Mouse (Mus musculus) intestine, postnatal 0 days (tissue): ENCODE measurements around the gene Eapp. TPM values are rescaled to one million over a fixed set of nuclear protein-coding genes. Genes with fewer than 3 reads are reported as not detected.
A peak's percentile ranks its signal among the peaks of the same experiment; 100 is the strongest.

Experiments
- ATAC-seq: fragments of 200-750 bp; cut with Nextera tagmentation; 2 replicates; pipeline ENCODE4 v1.8.0; 2017; ENCODE audit warnings: mild to moderate bottlenecking, moderate TSS enrichment, moderate library complexity
- H3K27ac ChIP-seq: fragments of 300-500 bp; sonication (generic); 2 replicates; pipeline ENCODE4 v1.5.1; 2014; ENCODE audit warnings: mild to moderate bottlenecking, low read depth, low read length, moderate library complexity
- H3K27me3 ChIP-seq: fragments of 300-500 bp; sonication (generic); replicated peaks from 2 replicates; pipeline ENCODE4 v1.6.1; 2014; ENCODE audit warnings: low read length, mixed read lengths; ENCODE audit not compliant: control insufficient read depth, insufficient read depth
- H3K36me3 ChIP-seq: fragments of 300-500 bp; sonication (generic); 2 replicates; pipeline ENCODE4 v1.6.1; 2014; ENCODE audit warnings: mild to moderate bottlenecking, moderate library complexity; ENCODE audit not compliant: control insufficient read depth, insufficient read depth
- H3K4me1 ChIP-seq: fragments of 300-500 bp; sonication (generic); replicated peaks from 2 replicates; pipeline ENCODE4 v1.6.1; 2014; ENCODE audit warnings: antibody characterized with exemption, low read length, mixed read lengths; ENCODE audit not compliant: control insufficient read depth, insufficient read depth
- H3K4me2 ChIP-seq: fragments of 300-500 bp; sonication (generic); replicated peaks from 2 replicates; pipeline ENCODE4 v1.6.1; 2014; ENCODE audit warnings: low read depth, mild to moderate bottlenecking, moderate library complexity
- H3K4me3 ChIP-seq: fragments of 300-500 bp; sonication (generic); 2 replicates; pipeline ENCODE4 v1.5.1; 2014; ENCODE audit warnings: low read depth, low read length
- H3K9ac ChIP-seq: fragments of 300-500 bp; sonication (generic); 2 replicates; pipeline ENCODE4 v1.6.1; 2014; ENCODE audit warnings: mild to moderate bottlenecking, low read depth, low read length
- H3K9me3 ChIP-seq: fragments of 300-500 bp; sonication (generic); 2 replicates; pipeline ENCODE4 v1.6.1; 2016; ENCODE audit warnings: mixed run types; ENCODE audit not compliant: control insufficient read depth
- CTCF ChIP-seq: sonication (generic); IDR thresholded peaks from 2 replicates; pipeline ENCODE4 v1.5.1; 2016; ENCODE audit warnings: low read depth, mild to moderate bottlenecking, control low read depth, antibody characterized with exemption, moderate library complexity
- WGBS: fragments of 180-500 bp; shearing (Covaris S2); extraction: QIAGEN DNeasy Blood & Tissue Kit; methylation state at CpG from one replicate; pipeline ENCODE4 v1.1.7; 2014; 5-methylcytosine and 5-hydroxymethylcytosine counted together
- polyA plus RNA-seq: library from polyadenylated mRNA; unstranded; fragments of >200 nt; fragmentation: Nextera tagmentation; extraction: Ambion mirVana; gene quantifications from 2 replicates; pipeline ENCODE4 v1.2.1, GENCODE M21; 2015

Gene Eapp
- polyA plus RNA-seq, 1 experiment from 2014 or later = 94.1 TPM

GRCm38 (mm10) chr12:54654141-54654540, 41.6 kb downstream of the Eapp start:
- Histone ChIP-seq H3K4me3 (no peak overlapping the region; the same call in 1 of the 2 replicates), H3K36me3 (0 out of 2 replicates have a peak, but pooled peaks cover 4% of the 10 kb centered on the region), H3K9me3 (no peaks in the 10 kb centered on the region), H3K4me1 (peaks cover 10% of the 10 kb centered on the region; the same call in 1 of the 2 replicates), H3K4me2 (peak overlapping the region; percentile 78), H3K27me3 (no peaks in the 10 kb centered on the region), H3K27ac (peak overlapping the region; percentile 35), H3K9ac (no peak overlapping the region)
- no peak for ATAC-seq
- 33% methylated on average over 4 of the region's 4 CpGs for WGBS
- no peak for TF ChIP-seq CTCF

- Histone ChIP-seq H3K4me3 (no peak overlapping the region), H3K9ac (no peak overlapping the region; the same call in 1 of the 2 replicates), H3K27ac (peak overlapping the region; percentile 68), H3K4me2 (peak overlapping the region; percentile 37), H3K36me3 (peaks cover 16% of the 10 kb centered on the region), H3K27me3 (no peaks in the 10 kb centered on the region), H3K4me1 (peaks cover 10% of the 10 kb centered on the region; the same call in 1 of the 2 replicates), H3K9me3 (no peaks in the 10 kb centered on the region)
- WGBS = 43% methylated on average over 12 of the region's 12 CpGs
- no peak for TF ChIP-seq CTCF
- peak; percentile 57 for ATAC-seq
These were observed 43.4 kb downstream of the Eapp start for GRCm38 (mm10) chr12:54652346-54652745.

- H3K4me2 ChIP-seq = peak overlapping the region; percentile 37
- H3K9ac ChIP-seq = peak overlapping the region; percentile 26; the same call in 1 of the 2 replicates
- no peaks in the 10 kb centered on the region for H3K27me3 ChIP-seq
- H3K9me3 ChIP-seq = no peaks in the 10 kb centered on the region
- peaks cover 10% of the 10 kb centered on the region; the same call in 1 of the 2 replicates for H3K4me1 ChIP-seq
- no peak overlapping the region for H3K4me3 ChIP-seq
- no peak for ATAC-seq
- peak overlapping the region; percentile 68 for H3K27ac ChIP-seq
- peaks cover 19% of the 10 kb centered on the region for H3K36me3 ChIP-seq
- no peak for TF ChIP-seq CTCF
- 49% methylated on average over 8 of the region's 8 CpGs for WGBS
These were observed 43.9 kb downstream of the Eapp start for GRCm38 (mm10) chr12:54651820-54652219.

GRCm38 (mm10) chr12:54651158-54651557, 44.5 kb downstream of the Eapp start:
- H3K9me3 ChIP-seq = no peaks in the 10 kb centered on the region
- H3K27me3 ChIP-seq = no peaks in the 10 kb centered on the region
- H3K27ac ChIP-seq = no peak overlapping the region
- H3K4me1 ChIP-seq = peaks cover 10% of the 10 kb centered on the region; the same call in 1 of the 2 replicates
- WGBS = 33% methylated on average over 1 of the region's 1 CpGs
- no peak overlapping the region for H3K9ac ChIP-seq
- ATAC-seq = no peak
- no peak overlapping the region for H3K4me2 ChIP-seq
- no peak for TF ChIP-seq CTCF
- peaks cover 22% of the 10 kb centered on the region for H3K36me3 ChIP-seq
- no peak overlapping the region for H3K4me3 ChIP-seq

- no peaks in the 10 kb centered on the region for H3K27me3 ChIP-seq
- 80% methylated on average over 2 of the region's 2 CpGs for WGBS
- peaks cover 19% of the 10 kb centered on the region for H3K36me3 ChIP-seq
- H3K4me2 ChIP-seq = no peak overlapping the region
- no peaks in the 10 kb centered on the region for H3K4me1 ChIP-seq
- ATAC-seq = no peak
- no peak overlapping the region for H3K27ac ChIP-seq
- H3K9me3 ChIP-seq = no peaks in the 10 kb centered on the region
- H3K9ac ChIP-seq = no peak overlapping the region
- peak; percentile 59 for TF ChIP-seq CTCF
- no peak overlapping the region for H3K4me3 ChIP-seq
These were observed 50.8 kb downstream of the Eapp start for GRCm38 (mm10) chr12:54644947-54645346.

GRCm38 (mm10) chr12:54643320-54643892, 52.3 kb downstream of the Eapp start:
- no peak for ATAC-seq
- Histone ChIP-seq H3K4me3 (no peak overlapping the region), H3K4me1 (no peaks in the 10 kb centered on the region), H3K27ac (no peak overlapping the region), H3K27me3 (no peaks in the 10 kb centered on the region), H3K36me3 (peaks cover 13% of the 10 kb centered on the region), H3K9ac (no peak overlapping the region), H3K4me2 (no peak overlapping the region), H3K9me3 (no peaks in the 10 kb centered on the region)
- TF ChIP-seq CTCF = no peak
- 34% methylated on average over 5 of the region's 5 CpGs for WGBS

GRCm38 (mm10) chr12:54641374-54641773, 54.3 kb downstream of the Eapp start:
- 86% methylated on average over 4 of the region's 4 CpGs for whole genome bisulfite sequencing
- no peak overlapping the region for H3K9ac ChIP-seq
- H3K4me1 ChIP-seq = no peaks in the 10 kb centered on the region
- no peak for TF ChIP-seq CTCF
- no peak overlapping the region for H3K4me3 ChIP-seq
- ATAC-seq = no peak
- H3K27ac ChIP-seq = no peak overlapping the region
- no peaks in the 10 kb centered on the region for H3K27me3 ChIP-seq
- no peaks in the 10 kb centered on the region for H3K36me3 ChIP-seq
- no peak overlapping the region for H3K4me2 ChIP-seq
- H3K9me3 ChIP-seq = no peaks in the 10 kb centered on the region
